Mouse (Mus musculus) intestine, embryonic 16.5 days (tissue): ENCODE data around the gene Dot1l. TPM values are rescaled to one million over a fixed set of nuclear protein-coding genes. Genes with fewer than 3 reads are reported as not detected.

ENCODE experiments used
- ATAC-seq: fragments of 200-750 bp; cut with Nextera tagmentation; 2 replicates; pipeline ENCODE4 v1.8.0; 2017; ENCODE audit warnings: moderate TSS enrichment, moderate library complexity
- H3K27ac ChIP-seq: fragments of 300-500 bp; sonication (generic); 2 replicates; pipeline ENCODE4 v1.5.1; 2014; ENCODE audit warnings: mild to moderate bottlenecking, low read length
- H3K27me3 ChIP-seq: fragments of 300-500 bp; sonication (generic); replicated peaks from 2 replicates; pipeline ENCODE4 v1.6.1; 2014; ENCODE audit warnings: low read length, control low read depth, mixed read lengths; ENCODE audit not compliant: control insufficient read depth, insufficient read depth
- H3K36me3 ChIP-seq: fragments of 300-500 bp; sonication (generic); 2 replicates; pipeline ENCODE4 v1.6.1; 2014; ENCODE audit warnings: low read length, control low read depth; ENCODE audit not compliant: control insufficient read depth, insufficient read depth
- H3K4me1 ChIP-seq: fragments of 300-500 bp; sonication (generic); 2 replicates; pipeline ENCODE4 v1.6.1; 2014; ENCODE audit warnings: low read length, control low read depth, mixed read lengths; ENCODE audit not compliant: control insufficient read depth, insufficient read depth
- H3K4me2 ChIP-seq: fragments of 300-500 bp; sonication (generic); 2 replicates; pipeline ENCODE4 v1.6.1; 2014; ENCODE audit warnings: low read depth, low read length, control low read depth
- H3K4me3 ChIP-seq: fragments of 300-500 bp; sonication (generic); 2 replicates; pipeline ENCODE4 v1.5.1; 2014; ENCODE audit warnings: mild to moderate bottlenecking, low read length
- H3K9ac ChIP-seq: fragments of 300-500 bp; sonication (generic); 2 replicates; pipeline ENCODE4 v1.6.1; 2014; ENCODE audit warnings: low read depth, low read length
- H3K9me3 ChIP-seq: fragments of 300-500 bp; sonication (generic); 2 replicates; pipeline ENCODE4 v1.6.1; 2016; ENCODE audit warnings: low read length, control low read depth; ENCODE audit not compliant: control insufficient read depth
- WGBS: fragments of 180-500 bp; shearing (Covaris S2); extraction: QIAGEN DNeasy Blood & Tissue Kit; methylation state at CpG from one replicate; pipeline ENCODE4 v1.1.7; 2014; 5-methylcytosine and 5-hydroxymethylcytosine counted together
- polyA plus RNA-seq: library from polyadenylated mRNA; unstranded; fragments of >200 nt; fragmentation: Nextera tagmentation; extraction: Ambion mirVana; gene quantifications from 2 replicates; pipeline ENCODE4 v1.2.1, GENCODE M21; 2015

Dot1l gene
- polyA plus RNA-seq, 1 experiment from 2014 or later, result 9.7 TPM

- no peak for ATAC-seq
- WGBS, result 70% methylated on average over 5 of the region's 5 CpGs
- peaks cover 24% of the 10 kb centered on the region for H3K36me3 ChIP-seq
- H3K9ac ChIP-seq, result no peak overlapping the region
- 0 out of 2 replicates have a peak, but pooled peaks cover 4% of the 10 kb centered on the region for H3K27me3 ChIP-seq
- no peak overlapping the region for H3K4me2 ChIP-seq
- H3K4me1 ChIP-seq, result peaks cover 30% of the 10 kb centered on the region
- no peak overlapping the region for H3K27ac ChIP-seq
- no peaks in the 10 kb centered on the region for H3K9me3 ChIP-seq
- no peak overlapping the region for H3K4me3 ChIP-seq
Measured at GRCm38 (mm10) chr10:80805322-80805721, 50.3 kb downstream of the Dot1l start.

- no peak overlapping the region for H3K4me3 ChIP-seq
- H3K27ac ChIP-seq, result no peak overlapping the region
- H3K9me3 ChIP-seq, result no peaks in the 10 kb centered on the region
- no peak overlapping the region for H3K4me2 ChIP-seq
- WGBS, result 11% methylated on average over 3 of the region's 3 CpGs
- H3K4me1 ChIP-seq, result peaks cover 31% of the 10 kb centered on the region
- peaks cover 24% of the 10 kb centered on the region for H3K36me3 ChIP-seq
- ATAC-seq, result peak; percentile 48
- no peak overlapping the region for H3K9ac ChIP-seq
- 0 out of 2 replicates have a peak, but pooled peaks cover 4% of the 10 kb centered on the region for H3K27me3 ChIP-seq
Measured at GRCm38 (mm10) chr10:80805925-80806324, 50.9 kb downstream of the Dot1l start.

GRCm38 (mm10) chr10:80806341-80807056 lies 51.5 kb downstream of the Dot1l start:
- ATAC-seq, result peak; percentile 19; the same call in 1 of the 2 replicates
- WGBS, result 51% methylated on average over 34 of the region's 34 CpGs
- H3K9ac ChIP-seq, result peak overlapping the region; percentile 79

GRCm38 (mm10) chr10:80807057-80807627 lies 52.1 kb downstream of the Dot1l start:
- ATAC-seq, result peak; percentile 62
- no peaks in the 10 kb centered on the region for H3K9me3 ChIP-seq
- peak overlapping the region; percentile 55 for H3K4me3 ChIP-seq
- 0% methylated on average over 58 of the region's 58 CpGs for WGBS
- peaks cover 22% of the 10 kb centered on the region for H3K36me3 ChIP-seq
- peak overlapping the region; percentile 79 for H3K9ac ChIP-seq
- peak overlapping the region; percentile 63 for H3K27ac ChIP-seq
- peak overlapping the region; percentile 96 for H3K4me2 ChIP-seq
- H3K27me3 ChIP-seq, result 0 out of 2 replicates have a peak, but pooled peaks cover 4% of the 10 kb centered on the region
- H3K4me1 ChIP-seq, result peaks cover 32% of the 10 kb centered on the region

More at GRCm38 (mm10) chr10:80806341-80807056, 51.5 kb downstream of the Dot1l start:
- H3K9me3 ChIP-seq, result no peaks in the 10 kb centered on the region
- H3K27ac ChIP-seq, result peak overlapping the region; percentile 63
- peak overlapping the region; percentile 96 for H3K4me2 ChIP-seq
- H3K27me3 ChIP-seq, result 0 out of 2 replicates have a peak, but pooled peaks cover 4% of the 10 kb centered on the region
- peaks cover 31% of the 10 kb centered on the region for H3K4me1 ChIP-seq
- peaks cover 24% of the 10 kb centered on the region for H3K36me3 ChIP-seq
- H3K4me3 ChIP-seq, result peak overlapping the region; percentile 55

- H3K9me3 ChIP-seq, result no peaks in the 10 kb centered on the region
- peak overlapping the region; percentile 46 for H3K9ac ChIP-seq
- H3K27ac ChIP-seq, result no peak overlapping the region
- H3K4me2 ChIP-seq, result peak overlapping the region; percentile 30; the same call in 1 of the 2 replicates
- peaks cover 15% of the 10 kb centered on the region for H3K36me3 ChIP-seq
- H3K4me3 ChIP-seq, result peak overlapping the region; percentile 4; the same call in 1 of the 2 replicates
- WGBS, result 26% methylated on average over 40 of the region's 40 CpGs
- H3K27me3 ChIP-seq, result 0 out of 2 replicates have a peak, but pooled peaks cover 4% of the 10 kb centered on the region
- no peak for ATAC-seq
- H3K4me1 ChIP-seq, result peaks cover 37% of the 10 kb centered on the region
Measured at GRCm38 (mm10) chr10:80808099-80808984, 53.3 kb downstream of the Dot1l start.

GRCm38 (mm10) chr10:80808985-80809632 lies 54.1 kb downstream of the Dot1l start:
- Histone ChIP-seq H3K4me1 (peaks cover 37% of the 10 kb centered on the region), H3K9ac (peak overlapping the region; percentile 46), H3K36me3 (peaks cover 11% of the 10 kb centered on the region), H3K4me2 (peak overlapping the region; percentile 30; the same call in 1 of the 2 replicates), H3K27me3 (0 out of 2 replicates have a peak, but pooled peaks cover 4% of the 10 kb centered on the region), H3K4me3 (peak overlapping the region; percentile 4; the same call in 1 of the 2 replicates), H3K27ac (no peak overlapping the region), H3K9me3 (no peaks in the 10 kb centered on the region)
- ATAC-seq, result no peak
- WGBS, result 12% methylated on average over 18 of the region's 18 CpGs

GRCm38 (mm10) chr10:80810084-80810483 lies 55.1 kb downstream of the Dot1l start:
- Histone ChIP-seq H3K9ac (0 out of 2 replicates have a peak overlapping the region, but pooled peaks have one; percentile 10), H3K4me2 (no peak overlapping the region; the same call in 1 of the 2 replicates), H3K27me3 (0 out of 2 replicates have a peak, but pooled peaks cover 4% of the 10 kb centered on the region), H3K9me3 (no peaks in the 10 kb centered on the region), H3K4me3 (no peak overlapping the region), H3K4me1 (peaks cover 37% of the 10 kb centered on the region), H3K36me3 (peaks cover 3% of the 10 kb centered on the region), H3K27ac (no peak overlapping the region)
- no peak for ATAC-seq
- WGBS, result 5% methylated on average over 20 of the region's 20 CpGs

- no peak overlapping the region for H3K27ac ChIP-seq
- peaks cover 24% of the 10 kb centered on the region for H3K4me1 ChIP-seq
- peak overlapping the region; percentile 40; the same call in 1 of the 2 replicates for H3K9ac ChIP-seq
- H3K4me2 ChIP-seq, result no peak overlapping the region
- H3K9me3 ChIP-seq, result no peaks in the 10 kb centered on the region
- no peak for ATAC-seq
- WGBS, result 41% methylated on average over 5 of the region's 5 CpGs
- H3K27me3 ChIP-seq, result 0 out of 2 replicates have a peak, but pooled peaks cover 4% of the 10 kb centered on the region
- no peak overlapping the region for H3K4me3 ChIP-seq
- no peaks in the 10 kb centered on the region for H3K36me3 ChIP-seq
Measured at GRCm38 (mm10) chr10:80812391-80813041, 57.5 kb downstream of the Dot1l start.
